Mouse (Mus musculus): ENCODE results near the gene Hist1h2bk. TPM values are rescaled to one million over a fixed set of nuclear protein-coding genes. Genes with fewer than 3 reads are reported as not detected.

Hist1h2bk gene
- polyA plus RNA-seq, 1 experiment from 2014 or later = 9.7 TPM

DNA sequence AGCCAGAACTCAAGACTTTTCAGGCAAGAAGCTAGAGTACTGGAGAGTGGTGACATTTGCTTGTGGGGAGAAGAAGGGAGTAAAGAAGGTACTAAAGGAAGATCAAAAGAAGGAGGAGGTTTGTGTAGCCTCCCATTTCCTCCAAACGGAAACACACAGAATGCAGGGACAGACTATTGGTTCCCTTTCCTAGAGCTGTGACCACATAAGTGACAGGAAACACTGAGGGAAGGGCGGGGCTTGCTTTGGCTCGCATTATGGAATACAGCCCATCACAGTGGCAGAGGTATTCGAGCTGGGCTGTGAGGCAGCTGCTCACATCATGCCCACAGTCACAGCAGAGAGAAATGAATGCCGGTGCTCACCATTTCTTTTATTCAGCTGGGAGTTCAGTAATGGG, 33.8 kb upstream of the Hist1h2bk start:
- WGBS = 32% methylated on average over 5 of the region's 5 CpGs
- Histone ChIP-seq H3K9me3 (replicated peaks) (no peaks in the 10 kb centered on the region), H3K27ac (replicated peaks) (no peak overlapping the region), H3K4me1 (peaks cover 25% of the 10 kb centered on the region), H3K4me3 (no peak overlapping the region), H3K36me3 (no peaks in the 10 kb centered on the region), H3K27me3 (ENCODE audit: low read depth, poor library complexity, severe bottlenecking) (peaks cover 100% of the 10 kb centered on the region)
- DNase-seq (ENCODE audit: low spot score) = no peak

DNA sequence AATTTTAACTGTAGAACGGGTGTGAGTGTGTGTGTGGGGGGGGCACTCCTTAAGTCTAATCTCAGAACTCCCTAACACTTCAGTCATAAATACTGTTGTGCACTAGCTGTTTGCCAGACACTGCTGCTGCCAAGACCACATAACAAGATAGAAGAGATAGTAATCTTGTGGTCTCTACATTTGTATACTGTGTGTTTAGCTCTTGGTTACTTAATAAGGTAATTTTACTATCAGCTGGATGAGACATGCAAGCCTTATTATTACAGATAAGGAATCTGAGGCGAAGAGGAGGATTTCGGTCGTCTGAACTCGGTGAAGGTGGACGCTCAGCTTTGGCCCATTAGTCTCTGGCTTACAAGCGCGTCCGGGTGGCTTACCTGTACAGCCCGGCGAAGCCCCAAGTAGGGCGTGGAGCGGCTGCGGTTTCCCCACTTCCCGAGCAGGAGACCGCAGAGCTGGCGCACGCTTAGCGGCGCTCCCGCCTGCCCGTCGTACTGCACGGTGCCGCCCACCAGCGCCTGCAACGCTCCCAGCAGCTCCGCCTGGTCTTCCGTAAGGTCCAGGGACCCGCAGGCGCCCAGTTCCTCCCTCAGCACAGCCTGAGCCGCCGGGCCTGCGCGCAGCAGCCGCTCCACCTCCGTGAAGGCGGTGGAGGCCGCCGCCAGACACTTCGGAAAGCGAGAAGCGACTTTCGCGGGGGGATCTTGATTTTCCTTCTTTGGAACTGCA, 29.9 kb upstream of the Hist1h2bk start:
- Histone ChIP-seq H3K4me1 (peaks cover 20% of the 10 kb centered on the region), H3K4me3 (peak overlapping the region; percentile 65), H3K9me3 (replicated peaks) (no peaks in the 10 kb centered on the region), H3K27ac (replicated peaks) (no peak overlapping the region), H3K27me3 (ENCODE audit: low read depth, poor library complexity, severe bottlenecking) (peaks cover 100% of the 10 kb centered on the region), H3K36me3 (no peaks in the 10 kb centered on the region)
- under 1% methylated on average over 45 of the region's 45 CpGs for WGBS
- DNase-seq (ENCODE audit: low spot score) = peak; percentile 64

DNA sequence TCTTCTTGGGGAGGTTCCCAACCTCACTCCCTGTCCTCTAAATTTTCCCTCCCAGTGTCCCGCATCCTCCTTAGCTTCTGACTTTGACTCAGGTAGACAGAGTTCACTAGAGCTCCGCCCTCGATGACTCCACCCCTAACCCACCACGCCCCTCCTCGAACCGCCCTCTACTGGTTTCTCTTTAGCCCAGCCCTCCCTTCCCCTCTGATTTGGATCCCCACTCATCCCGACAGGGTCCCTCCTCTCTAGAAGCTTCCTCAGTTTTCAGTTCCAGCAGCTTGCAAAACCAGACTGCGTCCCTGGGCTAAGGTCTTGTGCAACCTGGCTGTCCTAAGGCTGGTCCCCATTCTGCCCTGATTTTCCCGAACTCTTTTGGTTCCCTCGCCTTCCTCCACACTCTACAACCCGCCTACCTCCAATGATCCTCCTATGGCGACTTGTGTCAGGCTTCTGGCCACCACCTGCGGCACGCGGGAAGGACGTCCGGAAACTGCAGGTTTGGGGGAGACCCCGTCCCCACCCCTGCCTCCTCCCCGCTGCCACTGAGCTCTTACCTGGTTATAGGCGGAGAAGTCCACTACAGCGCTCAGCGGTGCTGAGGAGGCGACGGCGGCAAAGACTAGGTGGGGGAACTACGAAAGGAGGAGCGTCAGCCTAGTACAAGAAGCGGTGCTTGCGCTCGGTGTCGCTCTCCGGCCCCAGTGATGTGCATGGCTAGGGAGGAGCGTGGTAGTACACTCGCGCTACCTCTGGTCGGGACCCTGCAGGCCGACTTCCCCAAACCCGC, 29.1 kb upstream of the Hist1h2bk start:
- no peaks in the 10 kb centered on the region for H3K9me3 ChIP-seq (replicated peaks)
- peak; percentile 67 for DNase-seq (ENCODE audit: low spot score)
- H3K4me1 ChIP-seq = peaks cover 20% of the 10 kb centered on the region
- H3K36me3 ChIP-seq = no peaks in the 10 kb centered on the region
- peaks cover 100% of the 10 kb centered on the region for H3K27me3 ChIP-seq (ENCODE audit: low read depth, poor library complexity, severe bottlenecking)
- under 1% methylated on average over 38 of the region's 38 CpGs for WGBS
- no peak overlapping the region for H3K27ac ChIP-seq (replicated peaks)
- peak overlapping the region; percentile 65 for H3K4me3 ChIP-seq

DNA sequence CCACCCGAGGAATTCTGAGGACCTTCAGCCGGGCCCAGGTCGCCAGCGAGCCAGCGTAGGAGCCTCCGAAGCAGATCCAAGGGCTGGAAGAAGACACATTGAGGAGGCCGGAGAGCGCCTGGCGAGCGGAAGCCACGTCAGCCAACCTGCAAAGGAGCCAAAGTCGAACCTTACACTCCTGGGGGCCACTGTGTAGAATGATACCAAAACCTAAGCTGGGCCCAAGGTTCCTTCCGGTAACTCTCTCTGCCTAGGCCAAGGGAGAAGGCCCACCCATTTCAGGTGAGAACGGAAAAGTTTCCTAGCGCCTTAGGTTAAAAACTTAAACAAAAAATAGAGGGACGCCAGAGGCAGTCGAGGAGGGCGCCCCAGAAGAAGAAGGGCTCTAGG, 28.6 kb upstream of the Hist1h2bk start:
- Histone ChIP-seq H3K36me3 (no peaks in the 10 kb centered on the region), H3K9me3 (replicated peaks) (no peaks in the 10 kb centered on the region), H3K27me3 (ENCODE audit: low read depth, poor library complexity, severe bottlenecking) (peaks cover 100% of the 10 kb centered on the region), H3K4me3 (peak overlapping the region; percentile 65), H3K27ac (replicated peaks) (no peak overlapping the region), H3K4me1 (peaks cover 20% of the 10 kb centered on the region)
- 2% methylated on average over 18 of the region's 18 CpGs for WGBS
- DNase-seq (ENCODE audit: low spot score) = no peak

DNA sequence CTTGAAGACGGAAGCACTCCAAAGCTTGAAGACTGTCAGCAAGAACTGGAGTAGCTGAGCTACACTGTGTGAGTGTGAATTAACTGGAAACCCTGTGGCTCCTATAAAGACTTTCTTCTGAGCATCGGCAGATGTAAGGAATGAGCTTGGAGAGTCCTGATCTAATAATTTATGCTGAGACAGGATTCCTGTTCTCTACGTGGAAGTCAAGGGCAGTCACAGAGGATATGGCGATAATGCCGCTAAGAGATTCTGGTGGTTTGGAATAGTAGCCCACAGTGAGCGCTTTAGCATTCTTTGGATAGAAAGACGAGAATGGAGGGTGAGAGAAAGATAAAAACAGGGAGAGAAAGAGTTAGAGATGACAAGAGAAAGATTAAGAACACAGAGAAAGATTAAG, 27.8 kb upstream of the Hist1h2bk start:
- no peak for DNase-seq (ENCODE audit: low spot score)
- no peaks in the 10 kb centered on the region for H3K9me3 ChIP-seq (replicated peaks)
- peaks cover 20% of the 10 kb centered on the region for H3K4me1 ChIP-seq
- no peak overlapping the region for H3K4me3 ChIP-seq
- H3K27me3 ChIP-seq (ENCODE audit: low read depth, poor library complexity, severe bottlenecking) = peaks cover 100% of the 10 kb centered on the region
- H3K27ac ChIP-seq (replicated peaks) = no peak overlapping the region
- no peaks in the 10 kb centered on the region for H3K36me3 ChIP-seq
- WGBS = 51% methylated on average over 7 of the region's 7 CpGs

DNA sequence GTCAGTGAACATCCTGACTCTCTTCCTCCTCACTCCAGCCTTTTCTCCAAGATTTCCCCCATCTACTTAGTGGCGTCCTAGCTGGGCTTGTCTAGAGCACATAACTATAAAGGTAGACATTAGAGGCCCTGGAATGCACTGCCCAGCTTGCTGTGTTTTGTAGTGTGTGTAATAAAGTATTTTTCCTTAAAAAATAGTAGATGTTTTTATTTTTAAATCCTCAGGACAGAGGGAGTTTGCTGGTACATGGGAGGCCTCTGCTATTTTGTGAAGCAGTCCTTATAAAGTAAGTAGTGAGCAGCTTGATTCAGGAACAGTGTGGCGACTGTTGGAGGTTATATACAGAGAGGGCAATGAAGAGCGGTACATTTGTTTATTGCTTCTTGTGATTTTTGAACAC, 27.0 kb upstream of the Hist1h2bk start:
- DNase-seq (ENCODE audit: low spot score) = no peak
- Histone ChIP-seq H3K4me3 (no peak overlapping the region), H3K36me3 (no peaks in the 10 kb centered on the region), H3K4me1 (peaks cover 22% of the 10 kb centered on the region), H3K9me3 (replicated peaks) (no peaks in the 10 kb centered on the region), H3K27me3 (ENCODE audit: low read depth, poor library complexity, severe bottlenecking) (peaks cover 100% of the 10 kb centered on the region), H3K27ac (replicated peaks) (no peak overlapping the region)
- 72% methylated on average over 3 of the region's 3 CpGs for WGBS

DNA sequence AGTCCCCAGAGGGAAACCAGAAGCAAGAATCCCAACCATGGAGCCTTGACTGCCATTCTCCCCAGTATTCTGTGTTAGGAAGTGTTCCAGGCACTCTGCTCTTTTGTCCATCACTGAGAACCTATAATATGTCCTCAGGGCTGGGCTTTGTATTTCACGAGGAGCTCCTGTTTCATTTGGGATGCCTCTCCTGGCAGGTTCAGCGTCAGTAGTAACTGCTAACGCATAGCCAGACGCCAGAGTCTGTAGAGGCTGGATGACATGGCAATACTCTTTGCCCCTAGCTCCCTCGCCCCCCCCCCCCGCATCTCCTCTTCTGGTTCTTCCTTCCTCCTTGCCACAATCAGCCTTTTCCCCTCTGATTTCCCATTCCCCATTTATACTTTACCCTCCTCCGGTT, 26.0 kb upstream of the Hist1h2bk start, which contains the start of gene Prss16:
Gene Prss16 (minus strand): TSS at position 101 of the 400 bp plus-strand sequence.
- DNase-seq (ENCODE audit: low spot score) = no peak
- Histone ChIP-seq H3K36me3 (no peaks in the 10 kb centered on the region), H3K27ac (replicated peaks) (no peak within 1 kb of the TSS), H3K4me3 (no peak within 1 kb of the TSS), H3K4me1 (peaks cover 31% of the 10 kb centered on the region), H3K9me3 (replicated peaks) (no peaks in the 10 kb centered on the region), H3K27me3 (ENCODE audit: low read depth, poor library complexity, severe bottlenecking) (peaks cover 100% of the 10 kb centered on the region)
- 32% methylated on average over 5 of the region's 7 CpGs for WGBS

DNA sequence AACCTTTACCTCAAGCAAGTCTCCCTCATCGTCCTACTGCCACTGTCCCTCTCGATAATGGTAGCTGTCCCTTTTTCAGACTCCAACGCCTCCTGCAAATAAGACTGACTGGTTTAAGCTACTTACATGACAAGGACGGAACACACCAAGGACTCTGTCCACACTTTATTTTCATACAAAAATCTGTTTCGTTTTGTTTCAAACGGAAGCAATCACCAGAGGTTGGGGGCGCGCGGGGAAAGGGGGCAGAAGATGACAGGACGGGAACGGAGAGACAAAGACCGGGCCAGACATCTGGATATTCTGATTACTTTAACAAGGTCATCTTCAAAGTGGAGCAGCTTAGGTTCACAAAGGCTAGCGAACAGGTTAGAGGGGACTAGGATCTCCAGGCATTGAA, 22.0 kb upstream of the Hist1h2bk start:
- Histone ChIP-seq H3K27me3 (ENCODE audit: low read depth, poor library complexity, severe bottlenecking) (peaks cover 91% of the 10 kb centered on the region), H3K27ac (replicated peaks) (no peak overlapping the region), H3K4me1 (peaks cover 13% of the 10 kb centered on the region), H3K36me3 (no peaks in the 10 kb centered on the region), H3K9me3 (replicated peaks) (0 out of 2 replicates have a peak, but pooled peaks cover 2% of the 10 kb centered on the region), H3K4me3 (peak overlapping the region; percentile 36)
- WGBS = 19% methylated on average over 13 of the region's 13 CpGs
- no peak for DNase-seq (ENCODE audit: low spot score)

DNA sequence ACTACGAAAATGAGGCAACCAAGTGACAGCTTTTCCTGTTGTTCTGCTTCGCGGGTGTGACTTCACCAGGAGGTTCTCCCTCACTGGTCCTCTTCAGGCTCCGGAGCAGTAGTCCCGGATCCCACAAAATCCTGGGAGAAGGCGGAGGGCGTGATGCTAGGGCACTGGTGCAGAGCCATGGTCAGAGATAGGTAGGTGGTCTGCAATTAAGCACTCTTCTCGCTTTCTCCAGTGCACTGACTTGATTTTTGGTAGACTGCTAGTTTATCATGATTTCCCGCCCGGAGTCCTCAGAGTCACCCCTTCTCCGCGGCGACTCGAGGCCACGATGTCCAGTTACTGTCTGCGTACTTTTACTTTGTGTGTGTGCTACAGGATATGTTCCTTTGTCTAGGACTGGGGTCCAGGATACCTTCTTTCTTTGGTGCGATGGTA, 21.2 kb upstream of the Hist1h2bk start:
- no peaks in the 10 kb centered on the region for H3K36me3 ChIP-seq
- peaks cover 13% of the 10 kb centered on the region for H3K4me1 ChIP-seq
- DNase-seq (ENCODE audit: low spot score) = no peak
- H3K27me3 ChIP-seq (ENCODE audit: low read depth, poor library complexity, severe bottlenecking) = peaks cover 91% of the 10 kb centered on the region
- H3K9me3 ChIP-seq (replicated peaks) = 0 out of 2 replicates have a peak, but pooled peaks cover 2% of the 10 kb centered on the region
- H3K4me3 ChIP-seq = peak overlapping the region; percentile 36
- 17% methylated on average over 17 of the region's 17 CpGs for WGBS
- H3K27ac ChIP-seq (replicated peaks) = no peak overlapping the region

DNA sequence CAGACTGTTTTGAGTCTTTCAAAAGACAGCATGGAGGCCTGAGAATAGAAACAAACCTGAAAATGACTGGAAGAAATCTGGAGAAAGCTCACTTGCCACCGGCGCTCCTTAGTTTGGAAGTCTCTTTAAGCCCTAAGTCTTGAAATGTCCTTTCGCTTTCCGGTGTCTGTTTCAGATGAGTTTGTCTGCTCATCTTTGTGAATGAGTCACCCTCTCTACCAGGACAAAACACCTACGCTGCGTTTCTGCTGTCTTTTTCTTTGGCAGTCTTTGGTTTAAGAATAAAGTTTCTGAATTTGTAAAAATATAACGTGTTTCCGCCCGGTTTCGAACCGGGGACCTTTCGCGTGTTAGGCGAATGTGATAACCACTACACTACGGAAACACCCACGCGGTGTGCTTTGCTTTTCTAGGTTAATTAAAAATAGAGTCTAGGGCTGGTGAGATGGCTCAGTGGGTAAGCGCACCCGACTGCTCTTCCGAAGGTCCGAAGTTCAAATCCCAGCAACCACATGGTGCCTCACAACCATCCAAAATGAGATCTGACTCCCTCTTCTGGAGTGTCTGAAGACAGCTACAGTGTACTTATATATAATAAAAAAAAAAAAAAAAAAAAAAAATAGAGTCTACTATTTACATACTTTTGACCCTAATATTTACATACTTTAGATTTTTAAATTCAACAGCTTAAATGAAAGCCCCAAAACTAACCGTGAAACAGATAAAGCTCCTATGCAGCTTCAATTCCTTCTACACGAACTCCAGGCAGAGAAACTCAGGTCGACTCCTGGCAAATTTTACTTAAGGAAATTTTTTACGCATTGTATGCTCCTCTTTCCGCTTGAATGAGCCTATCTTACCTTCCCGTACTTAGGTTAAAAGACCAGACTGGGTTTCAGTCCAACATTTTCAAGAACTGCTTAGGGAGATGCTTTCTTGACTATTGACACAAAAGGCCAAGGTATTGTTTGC, 19.9 kb upstream of the Hist1h2bk start:
- WGBS = 16% methylated on average over 27 of the region's 27 CpGs
- peaks cover 21% of the 10 kb centered on the region for H3K4me1 ChIP-seq
- H3K36me3 ChIP-seq = no peaks in the 10 kb centered on the region
- peak; percentile 85 for DNase-seq (ENCODE audit: low spot score)
- 0 out of 2 replicates have a peak, but pooled peaks cover 2% of the 10 kb centered on the region for H3K9me3 ChIP-seq (replicated peaks)
- H3K27me3 ChIP-seq (ENCODE audit: low read depth, poor library complexity, severe bottlenecking) = peaks cover 85% of the 10 kb centered on the region
- H3K27ac ChIP-seq (replicated peaks) = no peak overlapping the region
- H3K4me3 ChIP-seq = peak overlapping the region; percentile 20

DNA sequence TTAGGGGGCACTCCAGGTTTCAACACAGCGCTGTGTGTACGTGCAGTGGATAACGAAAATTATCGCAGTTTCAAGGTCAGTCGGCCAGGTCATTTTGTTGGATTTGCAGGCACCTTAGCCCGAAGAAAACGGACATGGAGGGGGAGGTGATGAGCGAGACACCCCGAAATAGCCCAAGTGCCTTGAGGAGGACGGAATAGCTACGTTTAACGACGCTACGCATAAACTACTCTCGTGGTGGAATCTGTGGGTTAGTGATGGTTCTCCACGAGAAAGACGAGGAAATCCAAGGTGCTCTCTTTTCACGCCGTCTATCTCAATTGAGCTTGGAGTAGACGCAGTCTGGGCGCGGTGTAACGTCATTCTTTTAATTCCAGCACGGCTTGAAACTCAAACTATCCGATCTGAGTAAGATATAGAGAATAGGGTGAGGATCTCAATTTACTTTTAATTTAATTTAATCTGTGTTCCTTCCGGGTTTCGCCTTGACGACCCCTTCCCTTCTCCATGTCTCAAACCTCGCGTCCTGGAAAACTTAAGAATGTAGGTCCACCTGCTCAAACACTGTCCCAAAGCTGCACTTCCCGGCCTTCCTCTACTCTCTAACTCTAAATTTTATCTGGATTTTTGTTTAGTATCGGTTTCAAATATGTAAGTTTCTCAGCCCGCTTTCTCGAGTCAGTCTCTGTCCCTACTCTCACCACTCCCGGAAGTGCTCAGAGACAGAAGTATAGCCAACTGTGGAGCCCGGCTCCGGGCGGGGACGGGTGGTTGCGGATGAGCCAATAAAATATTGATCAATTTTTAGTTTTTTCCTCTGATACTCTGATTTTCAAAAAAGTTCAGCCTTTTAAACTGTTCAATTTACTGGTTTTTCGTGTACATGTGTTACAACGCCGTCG, 15.5 kb upstream of the Hist1h2bk start:
- under 1% methylated on average over 44 of the region's 44 CpGs for WGBS
- Histone ChIP-seq H3K9me3 (replicated peaks) (0 out of 2 replicates have a peak, but pooled peaks cover 1% of the 10 kb centered on the region), H3K4me3 (peak overlapping the region; percentile 65), H3K27me3 (ENCODE audit: low read depth, poor library complexity, severe bottlenecking) (peaks cover 40% of the 10 kb centered on the region), H3K27ac (replicated peaks) (no peak overlapping the region), H3K36me3 (no peaks in the 10 kb centered on the region), H3K4me1 (peaks cover 10% of the 10 kb centered on the region; the same call in 1 of the 2 replicates)
- DNase-seq (ENCODE audit: low spot score) = peak; percentile 49
